Mouse (Mus musculus): ENCODE data around the gene Pgpep1l. TPM values are rescaled to one million over a fixed set of nuclear protein-coding genes. Genes with fewer than 3 reads are reported as not detected.
A peak's percentile ranks its signal among the peaks of the same experiment; 100 is the strongest.

Pgpep1l gene
- total RNA-seq, 4 experiments from 2014 or later = 1.4 to 2.7 (median 2.1) TPM

GRCm38 (mm10) chr7:68221677-68222230 lies 42.3 kb downstream of the Pgpep1l start:
- peak in 1 of 2 experiments; percentile 41 for DNase-seq (ENCODE audit: low spot score in 2 of 2)

DNA sequence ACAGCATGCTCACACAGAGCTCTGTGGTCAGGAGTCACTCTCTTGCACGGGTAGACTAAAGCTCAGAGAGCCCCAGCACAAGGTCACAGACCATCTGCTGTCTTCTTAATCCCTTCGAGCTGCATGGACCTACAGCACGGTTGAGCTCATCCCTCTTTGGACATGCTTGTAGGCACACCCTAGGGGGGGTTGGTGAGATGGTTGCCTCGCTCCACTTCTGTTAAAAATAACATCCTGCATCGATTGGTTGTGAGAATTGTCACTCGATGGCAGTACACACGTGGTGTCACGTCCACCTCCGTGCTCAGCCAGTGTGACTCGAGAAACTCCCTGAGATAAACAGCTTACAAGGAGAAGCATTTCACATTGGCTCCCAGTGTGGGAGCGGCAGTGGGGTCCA lies 45.2 kb downstream of the Pgpep1l start:
- no peak for DNase-seq (ENCODE audit: low spot score in 2 of 2)

GRCm38 (mm10) chr7:68215522-68216070 lies 48.4 kb downstream of the Pgpep1l start:
- no peak for DNase-seq (ENCODE audit: low spot score in 2 of 2)

GRCm38 (mm10) chr7:68213842-68214241 lies 50.2 kb downstream of the Pgpep1l start:
- DNase-seq (ENCODE audit: low spot score in 2 of 2) = no peak

- DNase-seq (ENCODE audit: low spot score in 2 of 2) = no peak
Measured at GRCm38 (mm10) chr7:68211883-68212282, 52.1 kb downstream of the Pgpep1l start.

DNA sequence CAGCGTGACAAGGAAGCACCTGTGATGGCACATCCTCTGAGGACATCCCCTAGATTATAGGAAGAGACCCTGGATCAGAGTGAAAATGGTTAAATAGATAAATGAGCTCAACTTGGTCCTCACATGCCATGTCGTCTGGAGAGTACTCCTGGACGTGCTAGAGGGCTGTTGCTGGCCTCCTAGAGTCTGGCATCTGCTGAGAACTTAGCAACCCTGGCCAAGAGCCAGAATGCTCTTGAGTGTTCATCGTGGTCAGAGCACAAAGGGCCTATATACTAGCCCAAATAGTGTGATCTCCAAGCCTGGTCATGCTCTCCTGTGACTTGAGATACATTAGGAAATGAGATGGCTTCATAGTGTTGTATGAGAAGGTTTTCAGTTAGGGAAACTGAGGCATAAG lies 53.6 kb downstream of the Pgpep1l start:
- DNase-seq (ENCODE audit: low spot score in 2 of 2) = no peak

GRCm38 (mm10) chr7:68209039-68209438 lies 55.0 kb downstream of the Pgpep1l start:
- DNase-seq (ENCODE audit: low spot score in 2 of 2) = no peak

DNA sequence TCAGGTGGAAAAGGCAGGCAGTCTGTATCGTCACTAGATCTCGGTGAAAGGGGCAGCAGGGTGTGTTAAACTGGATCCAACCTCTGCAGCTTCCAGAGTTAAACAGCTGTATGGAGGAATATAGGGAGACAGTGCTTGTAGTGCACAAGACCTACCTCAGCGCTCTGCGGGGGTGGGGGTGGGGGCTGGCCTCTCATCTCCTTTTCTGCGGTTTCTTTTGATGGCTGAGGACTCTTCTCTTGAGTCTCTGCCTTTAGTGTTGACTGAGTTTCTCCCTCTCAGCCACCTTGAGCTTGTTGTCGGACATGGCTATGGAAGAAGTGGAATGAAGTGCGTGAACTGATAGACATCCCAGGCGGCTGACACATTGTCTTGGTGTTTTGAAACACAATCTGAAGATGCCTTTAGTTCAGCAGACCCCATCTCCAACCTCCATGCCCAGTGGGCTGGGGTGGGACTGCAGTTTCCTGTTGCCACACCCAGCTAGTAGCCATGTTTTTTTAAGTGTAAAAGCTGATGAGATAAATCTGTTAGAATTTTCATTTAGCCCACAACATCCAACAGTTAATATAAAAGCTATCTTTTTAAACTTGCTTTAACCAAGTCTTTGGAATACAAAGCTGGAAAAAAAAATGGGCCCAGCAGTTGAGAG lies 58.1 kb downstream of the Pgpep1l start:
- no peak for DNase-seq (ENCODE audit: low spot score in 2 of 2)

DNA sequence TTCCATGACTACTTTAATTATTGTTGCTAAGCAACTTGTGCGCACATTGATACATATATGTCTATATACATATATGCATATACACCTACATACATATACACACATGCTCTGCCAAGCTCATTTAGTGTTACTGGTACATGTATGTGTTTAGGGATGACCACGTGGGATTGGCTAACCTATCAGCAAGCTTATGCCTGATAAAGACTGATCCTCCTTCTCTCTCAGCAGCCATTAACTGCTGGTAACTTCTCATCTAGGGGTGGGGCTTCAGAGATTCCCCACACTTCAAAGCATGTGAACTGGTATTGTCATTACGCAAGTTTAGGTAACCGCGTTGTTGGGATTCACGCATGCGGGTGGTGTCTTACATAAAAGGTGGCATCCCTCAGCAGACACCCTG lies 64.4 kb downstream of the Pgpep1l start:
- no peak for DNase-seq (ENCODE audit: low spot score in 2 of 2)

- no peak for DNase-seq (ENCODE audit: low spot score in 2 of 2)
Measured at GRCm38 (mm10) chr7:68193958-68194695, 69.9 kb downstream of the Pgpep1l start.

DNA sequence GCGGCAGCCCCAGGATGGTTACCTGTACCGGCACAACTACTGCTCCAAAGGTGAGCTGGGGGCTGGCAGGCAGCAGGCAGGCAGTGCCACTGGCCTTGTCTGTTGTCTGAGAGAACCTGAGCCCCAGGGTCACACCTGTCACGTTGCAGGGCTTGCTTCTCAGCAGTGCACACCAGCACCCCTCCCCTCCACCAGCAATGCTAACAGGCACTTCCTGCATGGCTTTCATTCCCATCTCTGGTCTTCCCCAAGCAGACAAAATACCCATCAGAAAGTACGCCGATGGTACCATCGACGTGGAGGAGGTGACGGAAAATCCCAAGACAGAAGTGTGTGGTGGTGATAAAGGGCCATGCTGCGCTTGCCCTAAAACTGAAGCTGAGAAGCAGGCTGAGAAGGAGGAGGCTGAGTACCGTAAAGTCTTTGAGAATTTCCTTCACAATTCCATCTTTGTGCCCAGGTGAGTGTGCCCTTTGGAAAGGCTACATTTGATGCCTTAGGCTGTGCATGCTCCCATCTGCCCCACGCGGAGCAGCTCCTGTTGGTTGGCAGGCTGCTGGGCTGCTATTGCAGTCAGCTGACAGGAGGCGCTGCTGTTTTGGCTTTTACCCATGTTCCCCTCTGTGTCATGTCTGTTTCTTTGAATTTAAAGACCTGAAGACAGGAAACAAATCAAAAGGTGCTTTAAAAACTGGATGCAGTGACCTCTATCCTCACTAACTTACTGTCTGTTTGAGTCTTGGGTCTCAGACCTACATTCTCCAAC lies 74.2 kb downstream of the Pgpep1l start:
- no peak for DNase-seq (ENCODE audit: low spot score in 2 of 2)

GRCm38 (mm10) chr7:68189211-68189610 lies 74.8 kb downstream of the Pgpep1l start:
- no peak for DNase-seq (ENCODE audit: low spot score in 2 of 2)

Other genes starting within 250 kb of the Pgpep1l start
- gene Fam169b, start 9.6 kb upstream of the Pgpep1l start, total RNA-seq (2022) = under 1 TPM; 0.39 to 0.76 (median 0.67) TPM

Measured in left cerebral cortex, adult 8-10 months (tissue).